Mouse (Mus musculus): ENCODE measurements around the gene Asic5.

GRCm38 (mm10) chr3:82014148-82014703 is 32.1 kb downstream of the Asic5 start:
- TF ChIP-seq CTCF (IDR thresholded peaks at IDR 0.05; ENCODE audit: low read depth) (no peak), EP300 (IDR thresholded peaks at IDR 0.05; ENCODE audit: low read depth) (no peak)
